11 mouse cellular contexts compared by ENCODE assay signal in genomic region chr13:36583481-36584151, GRCm38 (mm10).
DNase-seq lines count a peak whose midpoint lies in the region; ATAC-seq and TF ChIP-seq lines count a peak whose summit lies in the region.
"Had no signal": no experiment of that assay in that cellular context is flagged by ENCODE, and none has a peak within 500 bp of the region (broad histone marks: within the 10 kb centered on the region; RNA-seq: fewer than 3 reads in every experiment).

No protein-coding gene starts in this region.

- no peak overlapping the region for H3K9ac ChIP-seq in forebrain, embryonic 15.5 days (replicated peaks)

- TF ChIP-seq POLR2A in testis, adult 2 months (IDR thresholded peaks at IDR 0.05; ENCODE audit: control insufficient read depth, low read depth, low read length): peak; percentile 29; the same call in 1 of the 2 replicates
- no peak for TF ChIP-seq POLR2A in kidney, adult 2 months (IDR thresholded peaks at IDR 0.05; ENCODE audit: low read depth, low read length)

- no peaks in the 10 kb centered on the region for H3K27me3 ChIP-seq in testis, adult 2 months (ENCODE audit: control insufficient read depth, insufficient read depth, low read length)
- H3K27me3 ChIP-seq in forebrain, embryonic 15.5 days: no peaks in the 10 kb centered on the region
- no peaks in the 10 kb centered on the region for H3K27me3 ChIP-seq in kidney, adult 2 months (replicated peaks; ENCODE audit: control insufficient read depth, insufficient read depth, low read length)

- H3K4me1 ChIP-seq in testis, adult 2 months (ENCODE audit: control insufficient read depth, insufficient read depth, low read length): peaks cover 7% of the 10 kb centered on the region
- peaks cover 32% of the 10 kb centered on the region for H3K4me1 ChIP-seq in forebrain, embryonic 15.5 days
- H3K4me1 ChIP-seq in kidney, adult 2 months (ENCODE audit: control insufficient read depth, insufficient read depth, low read length): no peaks in the 10 kb centered on the region

- H3K4me2 ChIP-seq in forebrain, embryonic 15.5 days (replicated peaks): 0 out of 2 replicates have a peak overlapping the region, but pooled peaks have one; percentile 8

- H3K4me3 ChIP-seq in testis, adult 2 months (ENCODE audit: control insufficient read depth, low read depth, low read length): peak overlapping the region; percentile 84
- no peak overlapping the region for H3K4me3 ChIP-seq in forebrain, embryonic 15.5 days
- no peak overlapping the region for H3K4me3 ChIP-seq in kidney, adult 2 months (ENCODE audit: insufficient read depth, low read depth, low read length)

- 13% methylated on average over 16 of the region's 16 CpGs for WGBS in forebrain, embryonic 15.5 days
- WGBS in kidney, adult 2 months: 31% methylated on average over 16 of the region's 16 CpGs

- DNase-seq in testis, postnatal 14 days (ENCODE audit: low spot score): no peak
- DNase-seq in mesoderm, embryonic 11.5 days (ENCODE audit: low read depth, low spot score): peak; percentile 47
- peak; percentile 40 for DNase-seq in telencephalon, adult 2 months (ENCODE audit: low read depth, low spot score)
- no peak for DNase-seq in kidney, adult 2 months
- no peak for DNase-seq in cerebellum, postnatal 36 days
- DNase-seq in right cerebral cortex, postnatal 36 days (ENCODE audit: low spot score in 2 of 2): no peak
- DNase-seq: kidney, adult 9 months; right cerebral cortex, postnatal 14 days had no signal

- H3K36me3 ChIP-seq in testis, adult 2 months (ENCODE audit: control insufficient read depth, insufficient read depth, low read length): no peaks in the 10 kb centered on the region
- no peaks in the 10 kb centered on the region for H3K36me3 ChIP-seq in forebrain, embryonic 15.5 days
- no peaks in the 10 kb centered on the region for H3K36me3 ChIP-seq in kidney, adult 2 months (ENCODE audit: control insufficient read depth, insufficient read depth, low read length)

- peak; percentile 41 for ATAC-seq in forebrain, embryonic 15.5 days (replicated peaks)

- no peak for TF ChIP-seq CTCF in testis, adult 2 months (IDR thresholded peaks at IDR 0.05; ENCODE audit: control insufficient read depth, insufficient read depth, insufficient replicate concordance, low read depth, low read length)
- TF ChIP-seq CTCF in kidney, adult 2 months (conservative IDR thresholded peaks at IDR 0.05; ENCODE audit: insufficient read depth, insufficient read length, low read depth, low read length): no peak

- no peak overlapping the region for H3K27ac ChIP-seq in testis, adult 2 months (ENCODE audit: control insufficient read depth, insufficient read depth, low read depth, low read length)
- H3K27ac ChIP-seq in forebrain, embryonic 15.5 days (replicated peaks): peak overlapping the region; percentile 31
- H3K27ac ChIP-seq in kidney, adult 2 months (ENCODE audit: insufficient read depth, low read depth, low read length): no peak overlapping the region
- H3K27ac ChIP-seq: macrophage had no signal

- no peaks in the 10 kb centered on the region for H3K9me3 ChIP-seq in forebrain, embryonic 15.5 days

Comparison
In these comparisons a context has a peak if more than half of its experiments do, and no peak if none do; other contexts are left out.
1. DNase-seq: peak in mesoderm, embryonic 11.5 days (single experiment) and telencephalon, adult 2 months (single experiment); none in testis, postnatal 14 days (single experiment), kidney, adult 2 months (single experiment), cerebellum, postnatal 36 days (0 of 2) and right cerebral cortex, postnatal 36 days (0 of 2).